Mouse (Mus musculus) lung, adult 2 months (tissue): Measurements from ENCODE around the gene N4bp1.

Experiments
- CTCF ChIP-seq: fragments of 200-500 bp; IDR thresholded peaks from 2 replicates; pipeline ENCODE4 v1.5.1; 2011; ENCODE audit warnings: mild to moderate bottlenecking, low read length, control low read depth; ENCODE audit not compliant: insufficient read depth
- POLR2A ChIP-seq: fragments of 200-500 bp; IDR thresholded peaks from 2 replicates; pipeline ENCODE4 v1.6.1; 2011; ENCODE audit warnings: low read depth, mild to moderate bottlenecking, control low read depth, low read length, borderline replicate concordance; ENCODE audit errors: extremely low read depth

DNA sequence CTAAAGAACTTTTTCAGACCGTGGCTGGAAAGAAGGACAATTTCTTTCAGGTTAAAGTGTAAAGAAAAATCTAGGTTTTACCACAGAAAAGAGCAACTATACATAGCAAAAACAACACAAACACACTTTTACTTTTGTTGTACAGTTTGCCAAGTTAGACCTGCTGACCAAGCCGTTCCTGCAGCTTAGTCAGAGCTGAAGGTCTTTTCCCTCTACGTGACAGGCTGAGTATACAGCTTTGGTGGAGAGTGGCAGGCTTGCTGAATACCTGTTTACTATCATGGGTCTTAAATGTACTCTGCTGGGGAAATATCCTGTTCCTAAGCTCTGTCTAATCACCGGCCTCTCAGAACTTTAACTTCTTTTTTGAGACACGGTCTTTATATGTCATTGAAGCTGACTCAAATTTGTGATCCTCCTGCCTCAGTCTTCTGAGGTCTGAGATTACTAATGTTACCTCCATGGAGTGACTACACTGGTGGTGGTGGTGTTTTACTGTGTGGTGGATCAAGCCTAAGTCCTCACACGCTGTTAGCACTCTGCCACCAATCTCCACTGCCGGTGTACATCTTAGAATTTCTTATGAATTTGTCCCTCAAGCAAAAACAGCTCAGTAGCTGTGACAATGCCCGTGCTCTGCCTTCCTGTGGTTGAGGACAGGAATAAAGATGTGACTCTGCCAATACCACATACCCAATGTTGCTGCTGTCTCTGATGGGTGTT lies 31.6 kb downstream of the N4bp1 start:
- TF ChIP-seq CTCF = no peak
- no peak for TF ChIP-seq POLR2A
